Mouse (Mus musculus) lung, adult 2 months (tissue): ENCODE results near the gene Cnpy3.

Source experiments
- CTCF ChIP-seq: fragments of 200-500 bp; IDR thresholded peaks from 2 replicates; pipeline ENCODE4 v1.5.1; 2011; ENCODE audit warnings: mild to moderate bottlenecking, low read length, control low read depth; ENCODE audit not compliant: insufficient read depth
- POLR2A ChIP-seq: fragments of 200-500 bp; IDR thresholded peaks from 2 replicates; pipeline ENCODE4 v1.6.1; 2011; ENCODE audit warnings: low read depth, mild to moderate bottlenecking, control low read depth, low read length, borderline replicate concordance; ENCODE audit errors: extremely low read depth

- TF ChIP-seq POLR2A: no peak
- TF ChIP-seq CTCF: no peak
Observed at GRCm38 (mm10) chr17:46701489-46701888, 50.5 kb downstream of the Cnpy3 start.
